Mouse (Mus musculus): ENCODE data around the gene Sik2. TPM values are rescaled to one million over a fixed set of nuclear protein-coding genes. Genes with fewer than 3 reads are reported as not detected.

The Sik2 gene
- polyA plus RNA-seq, 1 experiment, result 9.9 TPM

DNA sequence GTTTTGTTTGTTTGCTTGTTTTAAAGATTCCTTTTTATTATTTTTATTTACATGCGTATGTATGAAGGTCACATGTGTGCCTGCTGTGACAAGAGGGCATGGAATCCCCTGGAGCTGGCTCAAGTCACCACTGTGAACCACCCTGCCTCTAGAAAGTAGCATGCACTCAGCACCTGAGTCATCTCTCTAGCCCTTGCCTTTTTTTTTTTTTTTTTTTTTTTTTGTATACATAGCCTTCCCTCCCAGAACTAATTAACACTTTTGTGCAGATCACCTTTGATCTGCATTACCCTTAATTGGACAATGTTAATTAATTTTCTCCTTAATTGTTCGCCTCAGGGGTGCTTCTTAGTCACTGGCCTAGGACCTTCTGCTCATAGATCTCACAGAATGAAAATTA is 66.2 kb downstream of the Sik2 start:
- Histone ChIP-seq H3K36me3 (ENCODE audit: control insufficient read depth, insufficient read depth, low read length) (no peaks in the 10 kb centered on the region), H3K27me3 (ENCODE audit: control insufficient read depth, insufficient read depth, low read length) (no peaks in the 10 kb centered on the region), H3K4me3 (ENCODE audit: low read depth, low read length) (no peak overlapping the region), H3K27ac (ENCODE audit: insufficient read depth, low read depth, low read length) (no peak overlapping the region), H3K4me1 (ENCODE audit: control insufficient read depth, insufficient read depth, insufficient read length, low read length) (peaks cover 4% of the 10 kb centered on the region; the same call in 1 of the 2 replicates)
- 97% methylated on average over 2 of the region's 2 CpGs for WGBS
- TF ChIP-seq CTCF (IDR thresholded peaks at IDR 0.05; ENCODE audit: extremely low read depth, insufficient read length, insufficient replicate concordance, low read depth, low read length) (no peak), POLR2A (IDR thresholded peaks at IDR 0.05; ENCODE audit: low read depth, low read length) (no peak)

DNA sequence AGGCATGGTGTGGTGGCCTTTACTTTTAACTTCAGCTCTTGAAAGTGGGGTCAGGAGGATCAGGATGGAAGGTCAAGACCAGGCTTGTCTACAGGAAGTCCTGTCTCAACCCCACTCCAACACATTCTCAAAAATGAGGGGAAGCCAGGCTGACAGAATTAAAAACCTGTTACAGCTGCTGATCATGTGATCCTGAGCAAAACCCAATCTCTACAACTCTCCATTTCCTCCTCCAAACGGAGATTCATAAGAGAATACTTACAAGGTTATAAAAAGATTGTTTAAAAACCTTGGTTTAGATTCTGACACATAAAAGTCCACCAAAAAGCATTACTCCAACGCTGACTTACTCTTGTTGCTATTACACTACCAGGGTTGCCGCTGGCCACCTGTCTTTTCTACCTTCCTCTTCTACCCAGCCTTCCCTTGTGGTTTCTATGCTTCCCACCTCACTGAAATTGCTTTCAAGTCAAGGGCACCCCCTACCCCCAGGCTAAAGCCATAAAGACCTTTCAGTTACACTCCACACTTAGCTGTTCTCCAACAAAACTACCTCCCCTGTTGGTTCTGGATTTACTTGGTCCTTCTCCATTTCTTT is 67.0 kb downstream of the Sik2 start:
- no peak overlapping the region for H3K4me3 ChIP-seq (ENCODE audit: low read depth, low read length)
- H3K4me1 ChIP-seq (ENCODE audit: control insufficient read depth, insufficient read depth, insufficient read length, low read length), result peaks cover 4% of the 10 kb centered on the region; the same call in 1 of the 2 replicates
- no peaks in the 10 kb centered on the region for H3K27me3 ChIP-seq (ENCODE audit: control insufficient read depth, insufficient read depth, low read length)
- H3K36me3 ChIP-seq (ENCODE audit: control insufficient read depth, insufficient read depth, low read length), result no peaks in the 10 kb centered on the region
- H3K27ac ChIP-seq (ENCODE audit: insufficient read depth, low read depth, low read length), result no peak overlapping the region
- 68% methylated on average over 3 of the region's 3 CpGs for WGBS
- no peak for TF ChIP-seq CTCF (IDR thresholded peaks at IDR 0.05; ENCODE audit: extremely low read depth, insufficient read length, insufficient replicate concordance, low read depth, low read length)
- no peak for TF ChIP-seq POLR2A (IDR thresholded peaks at IDR 0.05; ENCODE audit: low read depth, low read length)

DNA sequence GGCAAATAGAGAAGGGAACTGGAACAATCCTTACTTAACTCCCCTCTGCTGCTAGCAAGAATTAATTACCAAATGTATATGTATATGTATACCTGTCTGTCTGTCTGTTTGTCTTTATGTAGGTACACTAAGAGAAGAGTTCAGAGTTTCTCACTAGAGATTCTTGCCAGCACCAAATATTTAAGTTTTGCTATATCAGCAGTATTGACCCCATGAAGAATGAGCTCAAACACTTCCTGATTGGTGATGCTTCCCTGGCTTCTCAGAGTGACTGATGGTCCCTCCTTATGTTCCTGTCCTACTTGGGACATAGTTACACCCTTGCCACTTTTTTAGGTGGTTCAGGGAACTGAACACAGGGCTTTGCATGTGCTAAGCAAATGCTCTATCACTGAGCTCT is 78.9 kb downstream of the Sik2 start:
- H3K27ac ChIP-seq (ENCODE audit: insufficient read depth, low read depth, low read length), result no peak overlapping the region
- no peaks in the 10 kb centered on the region; the same call in 1 of the 2 replicates for H3K4me1 ChIP-seq (ENCODE audit: control insufficient read depth, insufficient read depth, insufficient read length, low read length)
- no peaks in the 10 kb centered on the region for H3K27me3 ChIP-seq (ENCODE audit: control insufficient read depth, insufficient read depth, low read length)
- TF ChIP-seq POLR2A (IDR thresholded peaks at IDR 0.05; ENCODE audit: low read depth, low read length) (no peak), CTCF (IDR thresholded peaks at IDR 0.05; ENCODE audit: extremely low read depth, insufficient read length, insufficient replicate concordance, low read depth, low read length) (no peak)
- H3K36me3 ChIP-seq (ENCODE audit: control insufficient read depth, insufficient read depth, low read length), result peaks cover 4% of the 10 kb centered on the region
- no peak overlapping the region for H3K4me3 ChIP-seq (ENCODE audit: low read depth, low read length)

DNA sequence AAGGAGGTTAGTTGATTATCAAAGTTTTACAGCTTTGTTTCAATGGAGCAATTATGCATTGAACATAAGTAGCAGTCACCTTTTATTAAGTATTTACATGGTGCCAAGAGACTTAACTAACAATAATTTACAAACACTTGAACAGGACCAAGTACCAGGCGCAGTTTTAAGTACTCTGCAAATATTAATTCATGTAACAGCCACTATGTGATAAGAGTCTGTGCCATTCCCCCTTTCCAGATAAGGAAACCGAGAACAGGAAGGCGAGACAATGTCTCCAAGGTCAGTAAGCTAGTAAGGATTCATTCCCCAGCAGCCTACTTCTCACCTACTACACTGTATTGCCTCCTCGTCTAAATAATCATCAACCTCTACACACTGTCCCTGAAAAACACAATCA is 83.1 kb downstream of the Sik2 start:
- Histone ChIP-seq H3K27me3 (ENCODE audit: control insufficient read depth, insufficient read depth, low read length) (no peaks in the 10 kb centered on the region), H3K4me3 (ENCODE audit: low read depth, low read length) (no peak overlapping the region), H3K4me1 (ENCODE audit: control insufficient read depth, insufficient read depth, insufficient read length, low read length) (peaks cover 6% of the 10 kb centered on the region; the same call in 1 of the 2 replicates), H3K27ac (ENCODE audit: insufficient read depth, low read depth, low read length) (no peak overlapping the region), H3K36me3 (ENCODE audit: control insufficient read depth, insufficient read depth, low read length) (no peaks in the 10 kb centered on the region)
- WGBS, result 23% methylated on average over 4 of the region's 4 CpGs
- TF ChIP-seq POLR2A (IDR thresholded peaks at IDR 0.05; ENCODE audit: low read depth, low read length) (no peak), CTCF (IDR thresholded peaks at IDR 0.05; ENCODE audit: extremely low read depth, insufficient read length, insufficient replicate concordance, low read depth, low read length) (no peak)

DNA sequence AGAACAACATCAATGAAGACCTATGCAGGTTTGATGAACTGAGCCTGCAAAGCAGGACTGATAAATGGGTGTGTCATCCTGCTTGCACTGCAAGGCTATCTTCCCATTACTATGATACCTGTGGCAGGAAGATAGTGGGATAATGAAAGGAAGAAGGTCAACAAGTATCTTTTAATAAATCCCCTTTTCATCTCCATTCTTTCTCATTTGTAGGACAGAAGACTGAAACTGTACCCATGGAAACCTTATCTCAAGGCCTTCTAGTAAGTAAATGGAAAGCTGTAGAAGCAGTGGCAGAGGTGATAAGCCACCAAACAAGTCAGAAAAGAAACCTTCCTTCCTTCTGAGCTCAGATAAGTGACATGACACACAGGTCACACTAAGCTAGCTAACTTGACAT is 84.4 kb downstream of the Sik2 start:
- no peaks in the 10 kb centered on the region for H3K36me3 ChIP-seq (ENCODE audit: control insufficient read depth, insufficient read depth, low read length)
- TF ChIP-seq POLR2A (IDR thresholded peaks at IDR 0.05; ENCODE audit: low read depth, low read length) (no peak), CTCF (IDR thresholded peaks at IDR 0.05; ENCODE audit: extremely low read depth, insufficient read length, insufficient replicate concordance, low read depth, low read length) (no peak)
- H3K4me3 ChIP-seq (ENCODE audit: low read depth, low read length), result no peak overlapping the region
- no peaks in the 10 kb centered on the region for H3K27me3 ChIP-seq (ENCODE audit: control insufficient read depth, insufficient read depth, low read length)
- peaks cover 6% of the 10 kb centered on the region; the same call in 1 of the 2 replicates for H3K4me1 ChIP-seq (ENCODE audit: control insufficient read depth, insufficient read depth, insufficient read length, low read length)
- no peak overlapping the region for H3K27ac ChIP-seq (ENCODE audit: insufficient read depth, low read depth, low read length)

DNA sequence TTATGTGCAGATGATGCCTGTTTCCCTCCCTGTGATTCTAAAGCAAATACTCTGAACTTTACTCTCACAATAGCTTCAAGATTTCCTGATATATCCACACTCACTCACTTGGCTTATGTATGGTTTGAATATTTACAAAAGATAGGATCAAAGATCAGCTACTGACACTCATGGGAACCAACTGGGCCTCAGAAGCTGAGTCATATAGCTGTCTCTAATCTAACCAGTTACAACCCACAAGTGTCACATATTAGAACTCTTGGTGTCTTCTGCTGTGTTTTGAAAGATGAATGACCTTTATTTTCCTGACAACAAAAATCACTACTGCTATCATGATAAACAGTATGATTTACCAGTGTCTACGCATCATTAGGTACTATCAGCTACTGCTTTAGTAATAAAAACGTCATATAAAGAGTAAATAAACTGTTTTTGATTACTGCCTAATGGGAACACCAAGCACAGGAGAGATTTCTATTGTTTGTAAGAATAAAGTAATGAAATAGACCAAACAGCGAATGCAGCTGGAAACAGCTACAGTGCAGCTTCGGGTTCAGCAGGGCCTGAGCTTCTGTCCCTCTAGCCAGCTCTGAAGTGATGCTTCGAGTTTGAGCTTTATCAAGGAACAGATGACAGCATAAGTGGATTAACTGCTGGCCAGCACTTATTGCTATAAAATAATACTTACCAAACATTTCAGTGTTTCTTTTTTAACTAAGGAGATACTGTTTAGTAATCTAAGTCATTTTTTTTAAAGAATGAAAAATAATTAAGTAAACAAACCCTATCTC is 86.3 kb downstream of the Sik2 start:
- no peak overlapping the region for H3K27ac ChIP-seq (ENCODE audit: insufficient read depth, low read depth, low read length)
- 28% methylated on average over 5 of the region's 5 CpGs for WGBS
- no peak overlapping the region for H3K4me3 ChIP-seq (ENCODE audit: low read depth, low read length)
- H3K36me3 ChIP-seq (ENCODE audit: control insufficient read depth, insufficient read depth, low read length), result no peaks in the 10 kb centered on the region
- no peak for TF ChIP-seq CTCF (IDR thresholded peaks at IDR 0.05; ENCODE audit: extremely low read depth, insufficient read length, insufficient replicate concordance, low read depth, low read length)
- no peak for TF ChIP-seq POLR2A (IDR thresholded peaks at IDR 0.05; ENCODE audit: low read depth, low read length)
- peaks cover 6% of the 10 kb centered on the region; the same call in 1 of the 2 replicates for H3K4me1 ChIP-seq (ENCODE audit: control insufficient read depth, insufficient read depth, insufficient read length, low read length)
- H3K27me3 ChIP-seq (ENCODE audit: control insufficient read depth, insufficient read depth, low read length), result no peaks in the 10 kb centered on the region

Data from small intestine, adult 2 months (tissue).